Mouse (Mus musculus): ENCODE results near the gene Olfr63. TPM values are rescaled to one million over a fixed set of nuclear protein-coding genes. Genes with fewer than 3 reads are reported as not detected.
"Not testable (repeated sequence)": the region's sequence is repeated elsewhere in the genome, so short reads cannot be mapped to it uniquely, and the experiment has no call there.

Olfr63 gene
- not detected for total RNA-seq (2022)

DNA sequence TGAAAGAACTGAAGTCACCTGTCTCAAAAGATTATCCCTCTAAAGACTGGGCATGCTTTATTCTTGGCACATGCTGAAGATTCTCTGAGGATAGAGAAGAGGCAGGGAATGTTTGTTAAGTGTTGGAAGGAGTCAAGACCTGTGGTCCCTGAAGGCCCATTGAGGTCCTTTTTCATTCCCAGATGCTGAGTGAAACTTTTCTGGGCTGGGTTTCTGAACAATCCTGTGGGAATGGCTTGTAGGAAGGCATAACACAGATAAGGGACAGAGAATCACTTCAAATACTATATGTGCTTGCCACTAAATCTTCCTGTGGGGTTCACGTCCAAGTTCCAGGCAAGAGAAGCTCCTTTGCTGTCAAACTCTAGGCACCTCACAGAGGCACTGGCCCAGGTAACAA lies at the start of gene Olfr63:
Gene Olfr63 (plus strand): TSS at position 301 of the 400 bp plus-strand sequence.
- DNase-seq, result no peak

DNA sequence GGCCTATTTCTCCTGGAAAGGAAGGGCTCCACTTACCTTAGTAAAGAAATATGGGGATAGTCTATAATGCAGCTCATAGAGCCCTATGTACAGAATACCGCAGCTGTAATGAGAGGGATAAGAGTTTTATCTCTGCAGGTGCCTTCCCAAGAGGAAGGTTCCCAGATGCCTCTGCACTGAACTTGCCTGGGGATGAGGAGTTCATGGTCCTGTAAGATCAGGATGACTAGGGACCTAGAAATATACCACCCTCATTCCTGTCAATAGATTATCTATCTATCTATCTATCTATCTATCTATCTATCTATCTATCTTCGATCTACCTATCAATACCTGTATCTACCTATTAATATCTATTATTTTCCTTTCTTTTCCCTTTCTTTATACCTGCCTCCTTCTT lies 42.9 kb upstream of the Olfr63 start, which contains the start of gene Olfr1564:
Gene Olfr1564 (minus strand): TSS at position 101 of the 400 bp plus-strand sequence.
- no peak for DNase-seq

DNA sequence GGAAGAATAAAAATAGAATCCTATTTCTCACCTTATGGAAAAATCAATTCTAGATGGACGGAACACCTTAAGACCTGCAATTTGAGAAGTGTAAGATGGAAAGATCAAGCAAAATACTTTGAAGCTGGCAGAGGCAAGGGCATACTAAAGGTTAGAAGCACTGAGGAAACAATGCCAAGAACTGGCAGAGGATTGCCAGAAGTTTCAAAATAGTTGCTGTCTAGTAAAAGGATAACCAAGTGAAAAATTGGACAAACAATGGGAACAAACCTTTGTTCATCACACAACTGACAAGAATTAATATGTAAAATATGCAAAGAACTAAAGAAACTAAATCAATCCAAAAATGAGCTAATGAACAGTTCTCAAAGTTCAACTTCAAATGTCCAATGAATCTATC lies 27.8 kb upstream of the Olfr63 start:
- DNase-seq, result not testable (repeated sequence)

DNA sequence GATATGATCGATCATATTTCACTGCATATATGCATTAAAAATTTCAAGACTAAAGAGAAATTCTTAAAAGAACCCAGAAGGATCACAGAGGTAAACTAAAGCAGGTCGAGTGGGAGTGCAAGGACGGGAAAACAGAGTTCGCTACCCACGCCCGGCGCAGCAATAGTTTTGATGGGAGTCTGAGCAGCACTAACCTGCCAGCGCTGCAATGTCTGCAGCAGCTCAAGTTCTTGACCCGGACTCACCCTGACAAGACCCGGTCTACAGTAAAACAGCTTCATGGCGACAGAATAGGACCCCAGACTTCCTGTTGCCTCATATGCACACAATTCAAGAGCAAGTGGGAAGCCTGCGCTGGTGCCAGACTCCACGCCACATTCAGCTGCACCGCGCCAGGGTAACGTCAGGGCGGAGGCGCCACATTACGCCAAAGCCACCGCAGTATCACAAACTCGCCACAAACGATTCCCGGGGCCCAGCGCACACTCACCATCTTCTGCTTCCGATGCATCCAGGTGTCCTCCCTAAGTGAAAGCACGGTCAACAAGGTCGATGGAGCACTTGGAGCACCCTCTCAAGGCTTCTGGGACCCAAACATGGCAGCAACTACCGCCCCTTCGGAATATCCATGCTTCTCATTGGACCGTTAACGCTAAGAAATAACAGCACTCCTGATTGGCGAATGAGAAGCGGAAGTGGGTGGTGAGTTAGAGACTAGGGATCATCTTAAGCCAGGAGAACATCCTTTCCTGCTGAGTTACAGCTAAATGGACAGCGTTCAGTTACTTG lies 9.8 kb upstream of the Olfr63 start, which contains the start of gene Zfp955a:
Gene Zfp955a (minus strand): TSS at position 616 of the 789 bp plus-strand sequence.
- not testable (repeated sequence) for DNase-seq

DNA sequence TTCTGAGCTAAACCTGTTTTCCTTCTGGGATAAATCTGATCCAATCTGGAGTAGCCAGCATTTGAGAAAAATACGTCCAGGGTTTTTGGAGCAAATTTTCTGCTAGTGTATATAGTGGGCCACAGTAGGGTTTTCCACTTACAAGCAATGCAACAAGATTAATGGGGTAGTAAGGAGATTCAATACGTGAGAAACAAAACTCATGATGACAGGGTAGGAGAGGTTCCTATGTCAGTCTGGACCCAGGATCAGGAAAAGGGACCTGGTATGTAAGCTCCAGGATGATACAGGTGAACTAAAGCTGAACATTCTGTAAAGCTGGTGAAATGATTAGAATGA lies 9.2 kb upstream of the Olfr63 start:
- DNase-seq, result not testable (repeated sequence)

DNA sequence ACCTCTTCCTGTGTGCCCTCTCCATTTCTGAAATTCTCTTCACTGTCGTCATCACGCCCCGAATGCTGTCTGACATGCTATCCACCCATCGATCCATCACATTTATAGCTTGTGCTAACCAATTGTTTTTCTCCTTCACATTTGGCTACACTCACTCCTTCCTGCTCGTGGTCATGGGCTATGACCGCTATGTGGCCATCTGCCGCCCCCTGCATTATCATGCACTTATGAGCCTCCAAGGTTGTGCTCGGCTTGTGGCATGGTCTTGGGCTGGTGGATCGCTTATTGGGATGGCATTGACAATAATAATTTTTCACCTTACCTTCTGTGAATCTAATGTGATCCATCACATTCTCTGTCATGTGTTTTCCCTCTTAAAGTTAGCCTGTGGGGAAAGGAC lies 4.4 kb downstream of the Olfr63 start:
- no peak for DNase-seq

DNA sequence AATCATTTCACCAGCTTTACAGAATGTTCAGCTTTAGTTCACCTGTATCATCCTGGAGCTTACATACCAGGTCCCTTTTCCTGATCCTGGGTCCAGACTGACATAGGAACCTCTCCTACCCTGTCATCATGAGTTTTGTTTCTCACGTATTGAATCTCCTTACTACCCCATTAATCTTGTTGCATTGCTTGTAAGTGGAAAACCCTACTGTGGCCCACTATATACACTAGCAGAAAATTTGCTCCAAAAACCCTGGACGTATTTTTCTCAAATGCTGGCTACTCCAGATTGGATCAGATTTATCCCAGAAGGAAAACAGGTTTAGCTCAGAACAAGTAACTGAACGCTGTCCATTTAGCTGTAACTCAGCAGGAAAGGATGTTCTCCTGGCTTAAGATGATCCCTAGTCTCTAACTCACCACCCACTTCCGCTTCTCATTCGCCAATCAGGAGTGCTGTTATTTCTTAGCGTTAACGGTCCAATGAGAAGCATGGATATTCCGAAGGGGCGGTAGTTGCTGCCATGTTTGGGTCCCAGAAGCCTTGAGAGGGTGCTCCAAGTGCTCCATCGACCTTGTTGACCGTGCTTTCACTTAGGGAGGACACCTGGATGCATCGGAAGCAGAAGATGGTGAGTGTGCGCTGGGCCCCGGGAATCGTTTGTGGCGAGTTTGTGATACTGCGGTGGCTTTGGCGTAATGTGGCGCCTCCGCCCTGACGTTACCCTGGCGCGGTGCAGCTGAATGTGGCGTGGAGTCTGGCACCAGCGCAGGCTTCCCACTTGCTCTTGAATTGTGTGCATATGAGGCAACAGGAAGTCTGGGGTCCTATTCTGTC lies 24.8 kb downstream of the Olfr63 start, which contains the start of gene Zfp955b:
Gene Zfp955b (plus strand): TSS at position 506 of the 837 bp plus-strand sequence.
- not testable (repeated sequence) for DNase-seq

DNA sequence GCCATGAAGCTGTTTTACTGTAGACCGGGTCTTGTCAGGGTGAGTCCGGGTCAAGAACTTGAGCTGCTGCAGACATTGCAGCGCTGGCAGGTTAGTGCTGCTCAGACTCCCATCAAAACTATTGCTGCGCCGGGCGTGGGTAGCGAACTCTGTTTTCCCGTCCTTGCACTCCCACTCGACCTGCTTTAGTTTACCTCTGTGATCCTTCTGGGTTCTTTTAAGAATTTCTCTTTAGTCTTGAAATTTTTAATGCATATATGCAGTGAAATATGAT lies 25.3 kb downstream of the Olfr63 start:
- not testable (repeated sequence) for DNase-seq

Other genes with a start within 250 kb of the Olfr63 start
- gene Zfp763, start 231.3 kb upstream of the Olfr63 start, total RNA-seq (2022), result 10 to 100 TPM in 2 of 4 experiments, 1 to 10 TPM in 2; 8.8 to 13.5 (median 10.1) TPM
- gene 4921501E09Rik, start 196.6 kb upstream of the Olfr63 start, total RNA-seq (2022), result not detected
- 10 to 100 TPM in 3 of 4 experiments, 1 to 10 TPM in 1; 8.9 to 15.0 (median 11.4) TPM for gene Zfp563, start 175.4 kb upstream of the Olfr63 start, total RNA-seq (2022)
- not detected for gene Morc2b, start 125.0 kb upstream of the Olfr63 start, total RNA-seq (2022)
- not detected for gene Olfr55, start 96.2 kb upstream of the Olfr63 start, total RNA-seq (2022)
- not detected for gene Olfr239, start 73.4 kb upstream of the Olfr63 start, total RNA-seq (2022)
- under 1 TPM in 3 of 4 experiments, not detected in 1; 0.05 to 0.17 (median 0.12) TPM for gene Olfr1564, start 43.0 kb upstream of the Olfr63 start, total RNA-seq (2022)
- gene Zfp955a, start 9.5 kb upstream of the Olfr63 start, total RNA-seq (2022), result 10 to 100 TPM in 2 of 4 experiments, 1 to 10 TPM in 2; 7.9 to 11.3 (median 9.6) TPM
- 10 to 100 TPM; 11.7 to 14.2 (median 13.0) TPM for gene Zfp955b, start 24.9 kb downstream of the Olfr63 start, total RNA-seq (2022)
- 10 to 100 TPM in 2 of 4 experiments, 1 to 10 TPM in 2; 8.2 to 11.2 (median 10.5) TPM for gene Zfp81, start 94.2 kb downstream of the Olfr63 start, total RNA-seq (2022)
- gene Zfp101, start 130.0 kb downstream of the Olfr63 start, total RNA-seq (2022), result 1 to 10 TPM; 6.6 to 9.7 (median 8.0) TPM
- not detected for gene Actl9, start 168.2 kb downstream of the Olfr63 start, total RNA-seq (2022)

Data from adrenal gland, adult 8-10 months (tissue).